Mouse (Mus musculus): ENCODE measurements around the gene Depdc7. TPM values are rescaled to one million over a fixed set of nuclear protein-coding genes. Genes with fewer than 3 reads are reported as not detected.
A peak's percentile ranks its signal among the peaks of the same experiment; 100 is the strongest.

The Depdc7 gene
- 1.1 and 1.7 TPM in 2 replicates for polyA plus RNA-seq (2012; rRNA removed)

DNA sequence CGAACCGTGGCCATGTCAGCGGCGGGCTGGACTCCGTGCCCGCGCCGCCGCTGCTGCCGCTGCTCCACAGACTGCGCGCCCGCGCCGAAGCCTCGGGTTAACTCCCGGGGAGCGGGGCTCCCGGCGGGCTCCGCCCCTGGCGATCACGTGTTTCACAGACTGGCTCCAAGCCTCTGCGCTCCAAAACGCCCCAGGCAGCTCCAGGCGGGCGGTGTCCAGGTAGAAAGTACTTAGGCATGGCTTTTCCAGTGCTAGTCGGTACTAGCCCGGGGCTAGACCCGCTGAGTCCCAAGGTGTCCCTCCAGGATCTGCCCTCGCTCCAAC is at the start of gene Depdc7:
Depdc7 (minus strand) TSS at position 138 of the 324 bp plus-strand sequence.
- WGBS, result under 1% methylated on average over 31 of the region's 31 CpGs
- no peak for TF ChIP-seq CTCF (IDR thresholded peaks at IDR 0.05; ENCODE audit: insufficient read depth, low read length)
- TF ChIP-seq POLR2A (IDR thresholded peaks at IDR 0.05; ENCODE audit: borderline replicate concordance, extremely low read depth, low read depth, low read length), result no peak
- peak within 1 kb of the TSS; percentile 68 for H3K4me3 ChIP-seq (replicated peaks; ENCODE audit: extremely low read depth, low read depth, low read length)
- DNase-seq, result peak; percentile 92
- H3K4me1 ChIP-seq (ENCODE audit: control insufficient read depth, insufficient read depth, low read length), result no peaks in the 10 kb centered on the region; the same call in 1 of the 2 replicates

DNA sequence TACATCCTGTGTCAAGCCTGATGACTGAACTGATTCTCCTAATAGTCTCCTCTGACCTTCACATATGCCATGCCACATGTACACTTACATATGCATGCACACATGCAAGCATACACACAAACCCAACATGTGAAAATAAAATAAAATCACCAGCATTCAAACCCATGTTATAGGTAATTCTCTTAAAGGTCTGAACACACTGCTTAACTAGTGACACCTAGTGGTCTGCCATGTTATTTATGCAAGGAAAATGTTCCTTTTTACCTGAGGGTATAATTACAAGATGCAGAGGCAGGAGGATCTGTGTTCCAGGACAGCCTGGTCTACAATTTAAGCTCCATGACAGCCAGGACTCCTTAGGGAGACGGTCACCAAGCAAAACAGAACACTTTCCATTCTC is 32.1 kb upstream of the Depdc7 start:
- DNase-seq, result no peak
- WGBS, result 77% methylated on average over 1 of the region's 1 CpGs
- no peak for TF ChIP-seq CTCF (IDR thresholded peaks at IDR 0.05; ENCODE audit: insufficient read depth, low read length)
- no peak for TF ChIP-seq POLR2A (IDR thresholded peaks at IDR 0.05; ENCODE audit: borderline replicate concordance, extremely low read depth, low read depth, low read length)

DNA sequence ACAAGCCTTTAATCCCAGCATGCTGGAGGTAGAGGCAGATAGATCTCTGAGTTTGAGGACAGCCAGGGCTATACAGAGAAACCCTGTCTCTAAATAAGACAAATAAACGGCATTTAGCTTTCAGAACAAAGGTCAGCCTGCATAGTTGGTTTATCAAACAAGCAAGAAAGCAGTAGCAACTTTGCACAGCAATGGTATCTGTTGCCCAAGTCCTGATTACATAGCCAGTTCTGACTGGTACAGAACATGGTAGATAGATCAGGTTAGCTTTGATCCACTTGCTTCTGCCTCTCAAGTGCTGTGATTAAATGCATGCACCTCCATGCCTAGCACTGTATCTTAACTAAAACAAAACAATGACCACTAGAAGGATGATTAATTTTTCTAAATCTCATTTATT is 26.0 kb upstream of the Depdc7 start:
- whole genome bisulfite sequencing, result 88% methylated on average over 1 of the region's 1 CpGs
- Histone ChIP-seq H3K4me3 (replicated peaks; ENCODE audit: extremely low read depth, low read depth, low read length) (no peak overlapping the region), H3K4me1 (ENCODE audit: control insufficient read depth, insufficient read depth, low read length) (no peaks in the 10 kb centered on the region)
- DNase-seq, result no peak
- no peak for TF ChIP-seq CTCF (IDR thresholded peaks at IDR 0.05; ENCODE audit: insufficient read depth, low read length)
- no peak for TF ChIP-seq POLR2A (IDR thresholded peaks at IDR 0.05; ENCODE audit: borderline replicate concordance, extremely low read depth, low read depth, low read length)

More for the DNA sequence above, 32.1 kb upstream of the Depdc7 start:
- no peak overlapping the region for H3K4me3 ChIP-seq (replicated peaks; ENCODE audit: extremely low read depth, low read depth, low read length)
- H3K4me1 ChIP-seq (ENCODE audit: control insufficient read depth, insufficient read depth, low read length), result no peaks in the 10 kb centered on the region

DNA sequence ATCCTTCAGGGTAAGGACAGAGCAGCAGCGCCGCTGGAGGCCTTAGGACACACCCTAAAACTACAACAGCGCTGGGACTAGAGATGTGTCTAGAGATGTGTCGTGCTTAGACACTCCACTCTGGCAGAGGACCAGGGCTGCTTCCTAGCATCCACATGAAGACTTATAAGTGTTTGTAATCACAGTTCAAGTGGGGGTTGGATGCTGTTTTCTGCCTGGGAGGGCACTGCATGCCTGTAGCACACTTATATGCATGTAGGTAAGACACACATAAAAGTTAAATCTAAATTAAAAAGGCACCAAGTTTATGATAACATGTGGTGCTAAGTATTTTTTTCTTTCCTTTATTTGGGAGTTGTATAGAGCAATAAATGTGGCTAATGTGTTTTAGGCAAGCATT is 21.3 kb upstream of the Depdc7 start:
- TF ChIP-seq CTCF (IDR thresholded peaks at IDR 0.05; ENCODE audit: insufficient read depth, low read length) (no peak), POLR2A (IDR thresholded peaks at IDR 0.05; ENCODE audit: borderline replicate concordance, extremely low read depth, low read depth, low read length) (no peak)
- DNase-seq, result no peak

DNA sequence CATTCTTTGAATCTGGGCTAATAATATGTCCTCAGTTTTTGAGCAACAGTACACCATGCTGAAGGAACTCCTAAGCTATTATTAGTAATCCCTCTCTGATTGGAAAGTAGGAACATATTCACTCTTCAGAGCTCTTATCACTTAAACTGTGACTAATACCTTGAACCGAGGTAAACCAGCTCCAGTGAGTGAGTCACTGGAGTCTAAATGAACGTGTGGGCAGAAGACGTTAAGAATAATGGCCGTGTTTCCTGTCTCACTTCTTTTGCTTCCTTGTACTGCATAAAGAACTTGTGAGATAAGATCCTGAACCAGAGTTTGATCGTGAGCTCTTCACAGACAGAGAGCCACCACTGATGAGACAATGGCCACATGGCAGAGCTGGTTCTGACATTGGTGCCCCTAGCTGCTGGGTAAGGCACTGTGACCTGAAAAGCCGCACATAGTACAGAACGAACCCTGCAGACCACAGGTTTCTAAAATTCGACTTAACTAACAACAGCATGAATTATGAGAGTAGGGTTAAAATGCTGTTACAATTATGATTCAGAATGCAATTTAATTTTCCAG is 20.5 kb upstream of the Depdc7 start:
- DNase-seq, result no peak
- Histone ChIP-seq H3K4me1 (ENCODE audit: control insufficient read depth, insufficient read depth, low read length) (no peaks in the 10 kb centered on the region), H3K4me3 (replicated peaks; ENCODE audit: extremely low read depth, low read depth, low read length) (no peak overlapping the region)
- WGBS, result 65% methylated on average over 8 of the region's 8 CpGs
- no peak for TF ChIP-seq CTCF (IDR thresholded peaks at IDR 0.05; ENCODE audit: insufficient read depth, low read length)
- TF ChIP-seq POLR2A (IDR thresholded peaks at IDR 0.05; ENCODE audit: borderline replicate concordance, extremely low read depth, low read depth, low read length), result no peak

More for the DNA sequence above, 21.3 kb upstream of the Depdc7 start:
- H3K4me1 ChIP-seq (ENCODE audit: control insufficient read depth, insufficient read depth, low read length), result no peaks in the 10 kb centered on the region
- 85% methylated on average over 4 of the region's 4 CpGs for WGBS
- H3K4me3 ChIP-seq (replicated peaks; ENCODE audit: extremely low read depth, low read depth, low read length), result no peak overlapping the region

DNA sequence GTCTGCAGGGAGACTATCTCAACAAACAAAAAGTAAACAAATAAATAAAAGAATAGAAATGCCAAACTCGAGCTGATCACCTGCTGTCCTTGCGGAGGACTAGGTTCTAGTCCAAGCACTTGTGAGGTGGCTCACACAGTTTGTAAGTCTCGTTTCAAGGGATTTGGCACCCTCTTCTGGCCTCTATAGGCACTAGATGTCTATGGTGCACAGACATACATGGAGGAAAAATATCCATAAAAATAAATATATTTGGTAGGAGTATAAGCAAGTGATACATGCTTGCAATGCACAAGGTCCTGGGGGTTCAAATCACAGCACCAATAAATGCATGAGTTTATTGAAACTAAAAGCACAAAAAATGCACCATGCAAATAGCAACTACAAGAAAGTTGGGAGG is 7.9 kb upstream of the Depdc7 start:
- TF ChIP-seq CTCF (IDR thresholded peaks at IDR 0.05; ENCODE audit: insufficient read depth, low read length) (0 out of 2 replicates have a peak, but pooled peaks have one; percentile 10), POLR2A (IDR thresholded peaks at IDR 0.05; ENCODE audit: borderline replicate concordance, extremely low read depth, low read depth, low read length) (no peak)
- Histone ChIP-seq H3K4me1 (ENCODE audit: control insufficient read depth, insufficient read depth, low read length) (no peaks in the 10 kb centered on the region), H3K4me3 (replicated peaks; ENCODE audit: extremely low read depth, low read depth, low read length) (no peak overlapping the region)
- WGBS, result 52% methylated on average over 3 of the region's 3 CpGs
- no peak for DNase-seq

DNA sequence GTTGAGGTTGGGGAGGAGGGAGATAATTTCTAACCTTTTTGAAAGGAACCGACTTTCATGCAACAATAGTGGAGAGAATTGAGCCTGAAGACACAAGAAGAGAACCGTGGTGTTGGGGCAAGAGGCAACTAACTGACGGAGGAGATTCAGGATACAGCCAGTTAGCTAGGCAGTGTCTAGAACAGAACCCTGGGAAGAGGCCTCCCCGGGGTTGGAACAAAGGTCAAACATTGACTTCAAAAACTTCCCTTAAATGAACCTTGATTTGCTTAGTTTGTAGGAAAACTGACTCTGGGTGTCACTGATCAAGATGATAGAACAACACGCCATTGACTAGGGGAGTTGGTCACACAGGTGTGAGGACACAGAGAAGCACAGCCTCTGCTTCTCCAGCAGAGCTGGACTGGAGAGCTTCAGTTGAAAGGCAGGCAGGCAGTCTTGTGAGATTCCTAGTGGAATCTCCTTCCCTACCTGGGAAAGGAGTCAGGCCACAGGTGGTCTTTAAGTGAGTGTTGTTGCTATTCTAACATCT is 6.0 kb upstream of the Depdc7 start:
- no peak overlapping the region for H3K4me3 ChIP-seq (replicated peaks; ENCODE audit: extremely low read depth, low read depth, low read length)
- no peak for DNase-seq
- TF ChIP-seq CTCF (IDR thresholded peaks at IDR 0.05; ENCODE audit: insufficient read depth, low read length) (no peak), POLR2A (IDR thresholded peaks at IDR 0.05; ENCODE audit: borderline replicate concordance, extremely low read depth, low read depth, low read length) (no peak)
- no peaks in the 10 kb centered on the region for H3K4me1 ChIP-seq (ENCODE audit: control insufficient read depth, insufficient read depth, low read length)
- 77% methylated on average over 5 of the region's 5 CpGs for WGBS

DNA sequence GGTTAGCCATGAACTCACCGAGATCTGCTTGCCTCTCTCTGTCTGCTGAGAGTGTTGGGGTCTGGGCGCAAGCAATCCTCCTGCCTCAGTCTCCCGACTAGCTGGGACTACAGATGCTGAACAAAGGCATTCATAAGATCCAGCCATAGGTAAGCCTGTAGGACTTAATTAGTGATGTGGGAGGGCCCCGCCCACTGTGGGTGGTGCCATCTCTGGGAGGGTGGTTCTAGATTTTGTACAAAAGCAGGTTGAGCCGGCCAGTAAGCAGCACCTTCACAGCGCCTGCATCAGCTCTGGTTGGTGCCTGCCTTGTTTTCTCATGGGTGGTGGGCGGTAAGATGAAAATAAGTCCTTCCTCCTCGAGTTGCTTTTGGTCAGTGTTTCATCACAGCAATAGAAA is 3.6 kb upstream of the Depdc7 start:
- H3K4me3 ChIP-seq (replicated peaks; ENCODE audit: extremely low read depth, low read depth, low read length), result no peak overlapping the region
- 53% methylated on average over 8 of the region's 8 CpGs for WGBS
- TF ChIP-seq CTCF (IDR thresholded peaks at IDR 0.05; ENCODE audit: insufficient read depth, low read length) (no peak), POLR2A (IDR thresholded peaks at IDR 0.05; ENCODE audit: borderline replicate concordance, extremely low read depth, low read depth, low read length) (no peak)
- H3K4me1 ChIP-seq (ENCODE audit: control insufficient read depth, insufficient read depth, low read length), result no peaks in the 10 kb centered on the region; the same call in 1 of the 2 replicates
- no peak for DNase-seq

DNA sequence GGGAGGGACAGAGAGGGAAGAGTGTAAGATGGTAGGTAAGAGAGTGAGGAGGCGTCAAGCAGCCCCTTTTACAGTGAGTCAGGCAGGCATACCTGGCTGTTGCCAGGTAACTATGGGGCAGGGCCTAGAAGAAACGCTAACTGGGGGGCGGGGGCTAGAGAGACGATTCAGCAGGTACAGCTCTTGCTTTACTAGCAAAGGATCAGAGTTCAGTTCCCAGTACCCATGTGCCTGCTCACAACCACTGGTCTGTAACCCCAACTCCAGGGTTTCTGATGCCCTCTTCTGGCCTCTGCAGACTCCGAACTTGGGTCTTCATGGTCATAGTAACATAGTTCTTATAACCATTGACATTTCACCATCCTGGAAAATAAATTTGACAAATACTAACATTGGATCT is 1.3 kb upstream of the Depdc7 start:
- no peaks in the 10 kb centered on the region; the same call in 1 of the 2 replicates for H3K4me1 ChIP-seq (ENCODE audit: control insufficient read depth, insufficient read depth, low read length)
- no peak overlapping the region for H3K4me3 ChIP-seq (replicated peaks; ENCODE audit: extremely low read depth, low read depth, low read length)
- no peak for DNase-seq
- TF ChIP-seq CTCF (IDR thresholded peaks at IDR 0.05; ENCODE audit: insufficient read depth, low read length) (no peak), POLR2A (IDR thresholded peaks at IDR 0.05; ENCODE audit: borderline replicate concordance, extremely low read depth, low read depth, low read length) (no peak)
- WGBS, result 62% methylated on average over 5 of the region's 5 CpGs

DNA sequence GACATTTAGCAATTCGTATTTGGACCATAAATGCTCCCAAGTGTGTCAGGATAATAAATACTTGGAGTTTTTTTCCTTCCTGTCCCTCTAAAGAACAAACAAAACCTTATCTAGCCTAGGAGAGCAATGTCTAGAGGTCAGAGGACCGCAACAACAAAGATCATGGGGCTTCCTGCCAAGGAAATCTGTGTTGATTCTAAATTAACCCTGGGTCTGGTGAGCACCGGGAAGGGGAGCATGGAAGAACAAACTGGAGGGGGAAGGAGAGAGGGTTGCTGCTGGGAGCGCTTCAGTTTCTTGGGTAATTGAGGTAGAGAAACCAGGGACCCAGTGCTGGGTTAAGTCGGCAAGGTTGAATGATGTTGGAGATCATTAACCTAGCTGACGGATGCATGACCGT is 482 bp upstream of the Depdc7 start:
- no peak for DNase-seq
- Histone ChIP-seq H3K4me3 (replicated peaks; ENCODE audit: extremely low read depth, low read depth, low read length) (peak overlapping the region; percentile 37), H3K4me1 (ENCODE audit: control insufficient read depth, insufficient read depth, low read length) (no peaks in the 10 kb centered on the region; the same call in 1 of the 2 replicates)
- TF ChIP-seq POLR2A (IDR thresholded peaks at IDR 0.05; ENCODE audit: borderline replicate concordance, extremely low read depth, low read depth, low read length), result no peak
- TF ChIP-seq CTCF (IDR thresholded peaks at IDR 0.05; ENCODE audit: insufficient read depth, low read length), result no peak
- 15% methylated on average over 7 of the region's 7 CpGs for WGBS

All from lung, adult 2 months (tissue).